Mouse (Mus musculus) cerebellum, postnatal 4 days (tissue): Measurements from ENCODE around the gene Pnmt.

Experiments
- DNase-seq, 2 experiments: peaks; one replicate each; pipeline ENCODE4 v3.0.0; 2022; ENCODE audit warnings: low spot score in 2 of 2, mixed read lengths in 1 of 2

Pnmt gene

GRCm38 (mm10) chr11:98385638-98386585 lies at the start of gene Pnmt:
TSS of gene Pnmt (plus strand) at chr11:98386450.
- DNase-seq, result no peak

GRCm38 (mm10) chr11:98338507-98338961 lies 47.7 kb upstream of the Pnmt start:
- peak in 1 of 2 experiments; percentile 81 for DNase-seq

GRCm38 (mm10) chr11:98339071-98339501 lies 47.2 kb upstream of the Pnmt start:
- no peak for DNase-seq

- DNase-seq, result peak in 1 of 2 experiments; percentile 57
Observed at GRCm38 (mm10) chr11:98339679-98340287, 46.5 kb upstream of the Pnmt start.

- no peak for DNase-seq
Observed at GRCm38 (mm10) chr11:98340597-98340996, 45.7 kb upstream of the Pnmt start.

- no peak for DNase-seq
Observed at GRCm38 (mm10) chr11:98341174-98341573, 45.1 kb upstream of the Pnmt start.

GRCm38 (mm10) chr11:98342000-98342945 lies 44.0 kb upstream of the Pnmt start:
- DNase-seq, result peak; percentile 97 to 99

- peak; percentile 82 to 90 for DNase-seq
Observed at GRCm38 (mm10) chr11:98345253-98345652, 41.0 kb upstream of the Pnmt start.

- no peak for DNase-seq
Observed at GRCm38 (mm10) chr11:98346168-98346567, 40.1 kb upstream of the Pnmt start.

GRCm38 (mm10) chr11:98347385-98348082 lies 38.7 kb upstream of the Pnmt start:
- DNase-seq, result no peak

- no peak for DNase-seq
Observed at GRCm38 (mm10) chr11:98348083-98348961, 37.9 kb upstream of the Pnmt start, which contains the start of gene Ppp1r1b. TSS of gene Ppp1r1b (plus strand) at chr11:98348404.

- no peak for DNase-seq
Observed at GRCm38 (mm10) chr11:98349308-98349707, 36.9 kb upstream of the Pnmt start.

GRCm38 (mm10) chr11:98352272-98352990 lies 33.8 kb upstream of the Pnmt start:
- DNase-seq, result no peak

GRCm38 (mm10) chr11:98353651-98354211 lies 32.5 kb upstream of the Pnmt start:
- no peak for DNase-seq

- DNase-seq, result no peak
Observed at GRCm38 (mm10) chr11:98354445-98354844, 31.8 kb upstream of the Pnmt start.

GRCm38 (mm10) chr11:98355732-98356299 lies 30.4 kb upstream of the Pnmt start:
- peak in 1 of 2 experiments; percentile 53 for DNase-seq

GRCm38 (mm10) chr11:98356625-98357394 lies 29.4 kb upstream of the Pnmt start:
- no peak for DNase-seq
